Mouse (Mus musculus): Measurements from ENCODE around the gene Psph. TPM values are rescaled to one million over a fixed set of nuclear protein-coding genes. Genes with fewer than 3 reads are reported as not detected.
"Not testable (repeated sequence)": the region's sequence is repeated elsewhere in the genome, so short reads cannot be mapped to it uniquely, and the experiment has no call there.

Gene Psph
- 48.2 and 55.1 TPM in 2 replicates for polyA plus RNA-seq (2015; fragmentation: Nextera tagmentation; extraction: Ambion mirVana)

DNA sequence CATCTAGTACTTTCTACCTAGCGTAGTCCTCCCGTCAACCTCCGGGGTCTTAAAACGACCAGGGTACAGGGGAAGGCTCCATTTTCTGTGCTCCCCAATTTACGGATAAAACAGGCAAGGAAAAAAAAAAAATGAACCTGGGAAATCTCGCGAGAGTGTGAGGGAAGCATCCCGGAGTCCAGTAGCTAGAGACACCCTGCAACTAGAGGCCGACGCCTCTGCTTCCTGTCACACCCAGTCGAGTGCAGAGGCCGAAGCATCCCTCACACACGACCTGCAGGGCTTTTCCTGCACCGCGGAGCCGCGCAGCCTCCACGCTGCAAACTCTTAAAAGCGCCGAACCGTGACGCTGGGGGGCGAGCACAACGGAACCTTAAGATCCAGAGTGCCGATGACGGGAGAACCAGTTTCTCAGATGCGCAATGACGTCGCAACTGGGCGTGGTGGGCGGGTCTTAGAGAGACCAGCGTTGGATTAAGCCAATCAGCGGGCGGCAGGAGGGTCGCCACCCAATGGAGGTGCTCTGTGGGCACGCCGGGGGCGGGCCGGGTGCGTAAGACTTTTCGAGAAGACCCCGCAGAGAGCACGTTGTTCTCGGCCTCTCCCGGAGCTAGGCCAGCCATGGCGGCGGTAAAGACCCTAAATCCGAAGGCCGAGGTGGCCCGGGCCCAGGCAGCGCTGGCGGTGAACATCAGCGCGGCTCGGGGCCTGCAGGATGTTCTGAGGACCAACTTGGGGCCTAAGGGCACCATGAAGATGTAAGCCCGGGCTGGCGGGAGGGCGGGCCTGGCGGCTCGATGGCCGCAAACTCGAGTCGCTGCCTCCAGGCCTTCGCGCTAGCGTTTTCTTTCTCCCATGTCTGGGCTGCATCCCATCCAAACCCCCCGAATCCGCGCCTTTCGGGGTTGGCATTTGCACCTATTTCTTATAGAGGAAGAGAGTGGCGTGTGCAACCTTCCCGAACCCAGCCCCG lies at the start of gene Psph:
TSS of gene Psph (minus strand) at position 632 of the 973 bp plus-strand sequence.
- ATAC-seq = peak; percentile 99
- WGBS = under 1% methylated on average over 73 of the region's 73 CpGs
- Histone ChIP-seq H3K27me3 (no peaks in the 10 kb centered on the region), H3K4me3 (peak within 1 kb of the TSS; percentile 89), H3K27ac (peak within 1 kb of the TSS; percentile 99), H3K9me3 (replicated peaks) (no peaks in the 10 kb centered on the region), H3K9ac (peak within 1 kb of the TSS; percentile 92), H3K4me1 (peaks cover 28% of the 10 kb centered on the region), H3K36me3 (ENCODE audit: poor library complexity, severe bottlenecking) (peaks cover 32% of the 10 kb centered on the region), H3K4me2 (peak within 1 kb of the TSS; percentile 82)

DNA sequence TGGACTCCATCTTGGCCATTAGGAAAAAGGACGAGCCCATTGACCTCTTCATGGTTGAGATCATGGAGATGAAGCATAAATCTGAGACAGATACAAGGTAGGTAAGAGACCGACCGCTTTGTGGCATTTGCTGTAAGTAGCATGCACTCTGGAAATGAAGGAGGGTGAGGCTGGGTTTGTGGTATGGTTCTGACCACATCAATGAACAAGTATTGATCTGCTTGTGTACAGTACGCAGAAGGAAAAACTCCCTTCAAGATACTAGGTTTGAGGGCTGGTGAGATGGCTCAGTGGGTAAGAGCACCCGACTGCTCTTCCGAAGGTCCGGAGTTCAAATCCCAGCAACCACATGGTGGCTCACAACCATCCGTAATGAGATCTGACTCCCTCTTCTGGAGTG lies 3.3 kb upstream of the Psph start:
- not testable (repeated sequence) for ATAC-seq; H3K27me3 ChIP-seq; H3K27ac ChIP-seq; H3K4me2 ChIP-seq; H3K9ac ChIP-seq; H3K4me3 ChIP-seq; H3K9me3 ChIP-seq (replicated peaks)
- WGBS = 95% methylated on average over 7 of the region's 8 CpGs
- Histone ChIP-seq H3K4me1 (peaks cover 28% of the 10 kb centered on the region), H3K36me3 (ENCODE audit: poor library complexity, severe bottlenecking) (peaks cover 56% of the 10 kb centered on the region)

DNA sequence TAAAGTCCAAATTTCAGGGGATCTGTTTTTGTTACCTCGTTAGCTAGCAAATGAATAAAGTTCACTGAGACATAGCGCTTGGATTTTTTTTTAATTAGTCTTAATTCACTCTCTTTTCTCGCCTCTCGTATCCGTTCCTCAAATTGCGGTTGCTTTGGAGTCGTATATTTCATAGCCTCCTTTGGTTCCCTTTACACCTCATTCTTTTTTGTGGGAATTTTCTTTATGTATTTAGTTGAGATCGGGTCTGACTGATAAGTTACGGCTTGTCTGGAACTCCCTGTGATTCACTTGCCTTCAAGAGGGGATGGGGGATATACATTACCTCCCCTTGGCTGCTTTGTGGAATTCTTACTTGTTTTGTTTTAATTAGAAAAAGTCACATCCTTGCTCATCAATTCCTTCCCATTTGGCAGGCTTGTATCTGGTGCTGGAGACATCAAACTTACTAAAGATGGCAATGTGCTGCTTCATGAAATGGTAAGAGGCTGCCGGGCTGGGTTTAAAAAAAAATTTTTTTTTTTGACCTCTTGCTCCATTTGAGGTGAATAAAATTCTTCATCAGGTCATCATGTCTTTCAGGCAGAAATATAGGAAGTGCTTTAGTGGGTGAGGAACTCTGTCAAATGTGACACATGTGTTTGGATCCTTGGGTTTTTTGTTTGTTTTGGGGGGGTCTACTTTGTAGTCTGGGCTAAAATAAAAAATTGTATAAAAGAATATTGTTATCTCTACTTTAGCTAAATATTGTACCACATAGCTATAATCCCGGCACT lies 757 bp upstream of the Psph start:
- Histone ChIP-seq H3K36me3 (ENCODE audit: poor library complexity, severe bottlenecking) (peaks cover 41% of the 10 kb centered on the region), H3K4me1 (peaks cover 28% of the 10 kb centered on the region), H3K27ac (no peak overlapping the region), H3K4me3 (peak overlapping the region; percentile 89), H3K4me2 (peak overlapping the region; percentile 82), H3K27me3 (no peaks in the 10 kb centered on the region), H3K9ac (peak overlapping the region; percentile 92), H3K9me3 (replicated peaks) (no peaks in the 10 kb centered on the region)
- ATAC-seq = no peak
- 14% methylated on average over 11 of the region's 11 CpGs for WGBS

- ATAC-seq = no peak
- peak overlapping the region; percentile 99 for H3K27ac ChIP-seq
- peaks cover 28% of the 10 kb centered on the region for H3K4me1 ChIP-seq
- H3K36me3 ChIP-seq (ENCODE audit: poor library complexity, severe bottlenecking) = peaks cover 23% of the 10 kb centered on the region
- peak overlapping the region; percentile 82 for H3K9ac ChIP-seq
- H3K4me2 ChIP-seq = peak overlapping the region; percentile 82
- peak overlapping the region; percentile 89 for H3K4me3 ChIP-seq
- 81% methylated on average over 6 of the region's 6 CpGs for WGBS
- H3K9me3 ChIP-seq (replicated peaks) = no peaks in the 10 kb centered on the region
- no peaks in the 10 kb centered on the region for H3K27me3 ChIP-seq
Measured at GRCm38 (mm10) chr5:129786161-129786560, 1.1 kb downstream of the Psph start.

GRCm38 (mm10) chr5:129785235-129785870 lies 1.9 kb downstream of the Psph start:
- H3K9me3 ChIP-seq (replicated peaks) = no peaks in the 10 kb centered on the region
- ATAC-seq = no peak
- peaks cover 28% of the 10 kb centered on the region for H3K4me1 ChIP-seq
- H3K36me3 ChIP-seq (ENCODE audit: poor library complexity, severe bottlenecking) = peaks cover 17% of the 10 kb centered on the region
- H3K27ac ChIP-seq = no peak overlapping the region
- H3K4me2 ChIP-seq = peak overlapping the region; percentile 82; the same call in 1 of the 2 replicates
- H3K27me3 ChIP-seq = no peaks in the 10 kb centered on the region
- H3K4me3 ChIP-seq = no peak overlapping the region
- WGBS = 89% methylated on average over 5 of the region's 5 CpGs
- no peak overlapping the region for H3K9ac ChIP-seq

DNA sequence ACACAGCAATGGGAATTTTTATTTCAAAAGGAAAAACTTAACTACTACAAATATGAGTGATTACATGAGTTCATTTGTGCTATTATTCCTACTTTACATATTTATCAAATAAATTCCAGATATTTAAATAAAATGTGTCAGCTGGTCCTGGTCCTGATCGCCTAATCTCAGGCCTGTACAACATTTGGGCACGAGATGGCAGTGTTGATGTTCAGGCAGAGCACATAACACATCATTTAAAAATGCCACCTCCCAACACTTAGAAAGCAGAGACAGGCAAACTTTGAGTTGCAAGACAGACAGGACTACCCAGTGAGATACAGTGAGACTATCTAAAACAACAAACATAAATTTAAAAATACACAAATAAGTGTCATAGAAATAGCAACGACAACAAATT lies 5.0 kb downstream of the Psph start:
- Histone ChIP-seq H3K4me1 (peaks cover 18% of the 10 kb centered on the region), H3K4me3 (no peak overlapping the region), H3K36me3 (ENCODE audit: poor library complexity, severe bottlenecking) (no peaks in the 10 kb centered on the region), H3K27ac (no peak overlapping the region), H3K4me2 (no peak overlapping the region), H3K27me3 (no peaks in the 10 kb centered on the region), H3K9me3 (replicated peaks) (no peaks in the 10 kb centered on the region), H3K9ac (no peak overlapping the region)
- WGBS = 47% methylated on average over 3 of the region's 3 CpGs
- no peak for ATAC-seq

GRCm38 (mm10) chr5:129780131-129780530 lies 7.1 kb downstream of the Psph start:
- Histone ChIP-seq H3K27ac (no peak overlapping the region), H3K36me3 (ENCODE audit: poor library complexity, severe bottlenecking) (no peaks in the 10 kb centered on the region), H3K4me3 (no peak overlapping the region), H3K9me3 (replicated peaks) (no peaks in the 10 kb centered on the region), H3K27me3 (no peaks in the 10 kb centered on the region), H3K4me2 (no peak overlapping the region), H3K4me1 (peaks cover 11% of the 10 kb centered on the region), H3K9ac (no peak overlapping the region)
- no peak for ATAC-seq
- 91% methylated on average over 3 of the region's 3 CpGs for WGBS

DNA sequence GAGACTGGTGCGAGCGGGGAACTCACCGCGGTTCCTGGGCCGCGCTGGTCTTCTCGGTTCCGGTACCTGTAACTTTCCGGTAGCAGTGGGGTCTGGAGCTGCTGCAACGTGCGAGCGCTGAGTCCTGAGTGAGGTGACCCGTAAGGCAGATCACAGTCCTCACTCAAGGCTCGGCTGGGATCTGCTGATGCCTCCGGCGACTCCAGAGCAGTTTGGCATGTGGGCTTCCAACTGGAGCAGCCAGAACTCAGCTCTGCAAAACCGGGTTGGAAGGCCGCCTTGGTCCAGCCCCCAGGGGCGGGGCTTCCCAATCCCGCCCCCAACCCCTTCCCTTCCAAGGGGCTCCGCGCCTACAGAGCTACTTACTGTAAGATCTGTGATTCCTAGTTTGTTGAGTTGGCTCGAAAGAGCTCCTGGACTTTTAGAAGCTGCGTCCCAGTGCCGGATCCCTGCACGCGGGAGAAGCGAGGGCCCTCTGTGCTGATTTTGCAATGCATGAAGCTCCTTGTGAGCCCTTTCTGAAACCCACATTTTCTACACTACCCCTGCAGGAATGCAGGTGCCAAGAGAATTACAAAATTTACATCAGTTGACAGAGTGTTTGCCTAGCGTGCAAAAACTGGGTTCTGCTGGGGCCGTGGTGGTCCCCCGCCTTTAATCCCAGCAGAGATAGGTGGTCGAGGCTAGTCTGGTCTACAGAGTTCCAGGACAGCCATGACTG lies 8.1 kb downstream of the Psph start:
- 1% methylated on average over 32 of the region's 32 CpGs for WGBS
- H3K27ac ChIP-seq = no peak overlapping the region; the same call in 1 of the 2 replicates
- no peaks in the 10 kb centered on the region for H3K27me3 ChIP-seq
- H3K4me2 ChIP-seq = peak overlapping the region; percentile 83
- H3K4me1 ChIP-seq = peaks cover 11% of the 10 kb centered on the region
- ATAC-seq = peak; percentile 92
- peak overlapping the region; percentile 54 for H3K4me3 ChIP-seq
- no peaks in the 10 kb centered on the region for H3K36me3 ChIP-seq (ENCODE audit: poor library complexity, severe bottlenecking)
- H3K9me3 ChIP-seq (replicated peaks) = no peaks in the 10 kb centered on the region
- peak overlapping the region; percentile 73 for H3K9ac ChIP-seq

- Histone ChIP-seq H3K4me3 (peak overlapping the region; percentile 54), H3K4me2 (peak overlapping the region; percentile 83), H3K27ac (no peak overlapping the region), H3K36me3 (ENCODE audit: poor library complexity, severe bottlenecking) (no peaks in the 10 kb centered on the region), H3K9ac (peak overlapping the region; percentile 73), H3K9me3 (replicated peaks) (no peaks in the 10 kb centered on the region), H3K27me3 (no peaks in the 10 kb centered on the region), H3K4me1 (peaks cover 11% of the 10 kb centered on the region)
- WGBS = 40% methylated on average over 11 of the region's 11 CpGs
- no peak for ATAC-seq
Measured at GRCm38 (mm10) chr5:129778348-129778995, 8.8 kb downstream of the Psph start.

DNA sequence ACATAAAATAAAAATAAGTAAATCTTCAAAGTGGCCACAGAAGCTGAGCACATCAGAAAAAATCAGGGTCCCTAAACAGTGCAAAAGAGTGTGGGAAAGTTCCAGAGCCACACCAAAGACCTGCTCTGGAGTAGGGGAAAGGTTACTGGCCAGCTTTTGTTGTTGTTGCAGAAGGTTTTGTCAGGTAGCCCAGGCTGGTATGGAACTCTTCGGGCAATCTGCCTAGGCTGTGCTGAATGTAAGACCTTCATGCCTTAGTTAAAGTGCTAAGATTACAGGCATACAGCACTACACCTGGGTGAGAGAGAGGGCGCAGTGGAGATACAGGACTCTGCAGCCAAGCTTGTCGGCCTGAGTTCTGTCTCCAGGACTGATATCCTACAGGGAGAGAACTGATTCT lies 12.6 kb downstream of the Psph start:
- no peak for ATAC-seq
- H3K9me3 ChIP-seq (replicated peaks) = no peaks in the 10 kb centered on the region
- no peak overlapping the region for H3K4me3 ChIP-seq
- WGBS = 95% methylated on average over 3 of the region's 3 CpGs
- H3K4me2 ChIP-seq = no peak overlapping the region
- H3K4me1 ChIP-seq = peaks cover 11% of the 10 kb centered on the region
- no peak overlapping the region for H3K27ac ChIP-seq
- no peak overlapping the region for H3K9ac ChIP-seq
- peaks cover 10% of the 10 kb centered on the region; the same call in 1 of the 2 replicates for H3K36me3 ChIP-seq (ENCODE audit: poor library complexity, severe bottlenecking)
- no peaks in the 10 kb centered on the region for H3K27me3 ChIP-seq

GRCm38 (mm10) chr5:129773330-129773729 lies 13.9 kb downstream of the Psph start:
- not testable (repeated sequence) for H3K4me3 ChIP-seq; H3K4me1 ChIP-seq; H3K9ac ChIP-seq; H3K9me3 ChIP-seq (replicated peaks); H3K27ac ChIP-seq; H3K4me2 ChIP-seq; ATAC-seq; H3K27me3 ChIP-seq
- WGBS = 89% methylated on average over 4 of the region's 4 CpGs
- peaks cover 11% of the 10 kb centered on the region; the same call in 1 of the 2 replicates for H3K36me3 ChIP-seq (ENCODE audit: poor library complexity, severe bottlenecking)
